Comparison of ENCODE assay signal across 10 mouse cellular contexts in the genomic region with DNA sequence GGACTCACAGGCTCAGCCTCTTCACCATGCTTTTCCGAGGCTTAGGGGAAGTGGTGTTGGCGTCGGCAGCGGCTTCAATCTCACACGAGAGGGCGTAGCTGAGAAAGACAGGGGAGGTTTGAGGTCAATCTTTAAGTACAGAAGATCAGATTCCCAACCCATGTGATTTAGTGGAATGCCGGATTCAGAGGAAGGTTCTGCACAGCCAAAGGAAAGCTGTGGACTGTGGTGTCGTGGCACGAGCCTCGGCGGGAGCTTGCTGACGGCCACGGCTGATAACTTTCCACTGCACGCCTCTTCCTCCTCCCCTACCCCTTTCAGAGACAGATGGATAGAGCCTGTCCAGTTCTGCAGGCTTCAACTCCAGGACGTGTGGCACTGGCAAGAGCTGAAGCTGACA.
DNase-seq lines count a peak whose midpoint lies in the region; ATAC-seq and TF ChIP-seq lines count a peak whose summit lies in the region.
"Had no signal": no experiment of that assay in that cellular context is flagged by ENCODE, and none has a peak within 500 bp of the region (broad histone marks: within the 10 kb centered on the region; RNA-seq: fewer than 3 reads in every experiment).

No protein-coding gene starts in this region.

- H3K9ac ChIP-seq in kidney, embryonic 16.5 days (replicated peaks; ENCODE audit: low read length) = no peak overlapping the region

- intact Hi-C loops in left cerebral cortex, postnatal 4 days (cut with DNase I) = loop anchor here (10.0 kb wide), 1 partner anchor 93 kb away; no protein-coding TSS in a partner anchor

- no peaks in the 10 kb centered on the region for H3K9me3 ChIP-seq in kidney, embryonic 16.5 days (ENCODE audit: low read length)
- H3K9me3 ChIP-seq: liver, embryonic 13.5 days had no signal

- 62% methylated on average over 15 of the region's 15 CpGs for WGBS in spleen, adult 2 months
- 15% methylated on average over 15 of the region's 15 CpGs for WGBS in kidney, embryonic 16.5 days

- peaks cover 14% of the 10 kb centered on the region; the same call in 1 of the 2 replicates for H3K4me1 ChIP-seq in spleen, adult 2 months (ENCODE audit: control insufficient read depth, insufficient read depth, insufficient read length)
- H3K4me1 ChIP-seq in kidney, embryonic 16.5 days (ENCODE audit: insufficient read depth, low read length) = peaks cover 26% of the 10 kb centered on the region

- peak overlapping the region; percentile 23; the same call in 1 of the 2 replicates for H3K4me2 ChIP-seq in kidney, embryonic 16.5 days (replicated peaks; ENCODE audit: low read depth, low read length)
- H3K4me2 ChIP-seq: liver, embryonic 13.5 days had no signal

- peak overlapping the region; percentile 48; the same call in 1 of the 2 replicates for H3K27ac ChIP-seq in spleen, adult 2 months (ENCODE audit: insufficient read depth, low read length)
- 0 out of 2 replicates have a peak overlapping the region, but pooled peaks have one; percentile 9 for H3K27ac ChIP-seq in kidney, embryonic 16.5 days (ENCODE audit: low read length)
- H3K27ac ChIP-seq: liver, embryonic 13.5 days had no signal

- no peak for DNase-seq in spleen, adult 2 months (ENCODE audit: low read depth in 1 of 2, low spot score in 2 of 2)
- DNase-seq in spleen, postnatal 14 days (ENCODE audit: low spot score in 2 of 2) = no peak
- DNase-seq in heart, adult 18-20 months = peak; percentile 54 to 62
- DNase-seq in skeletal muscle tissue, adult 2 months (ENCODE audit: low read depth, low spot score) = peak; percentile 38
- no peak for DNase-seq in frontal cortex, postnatal 36 days (ENCODE audit: low spot score in 2 of 2)
- DNase-seq in cerebellum, postnatal 14 days = no peak
- DNase-seq in left cerebral cortex, postnatal 4 days = no peak
- DNase-seq: liver, embryonic 13.5 days had no signal

- peaks cover 4% of the 10 kb centered on the region for H3K36me3 ChIP-seq in spleen, adult 2 months (ENCODE audit: control insufficient read depth, insufficient read depth, low read length)
- peaks cover 30% of the 10 kb centered on the region; the same call in 1 of the 2 replicates for H3K36me3 ChIP-seq in kidney, embryonic 16.5 days (ENCODE audit: insufficient read depth, low read length)

- ATAC-seq in kidney, embryonic 16.5 days (ENCODE audit: low FRiP score, low TSS enrichment) = peak; percentile 69
- ATAC-seq: Patski had no signal

- no peaks in the 10 kb centered on the region for H3K27me3 ChIP-seq in spleen, adult 2 months (ENCODE audit: control insufficient read depth, insufficient read depth, low read length)
- no peaks in the 10 kb centered on the region for H3K27me3 ChIP-seq in kidney, embryonic 16.5 days (ENCODE audit: insufficient read depth, low read length)
- H3K27me3 ChIP-seq: liver, embryonic 13.5 days; Patski had no signal

- no peak overlapping the region for H3K4me3 ChIP-seq in spleen, adult 2 months (ENCODE audit: extremely low read depth, insufficient read depth, insufficient read length)
- no peak overlapping the region for H3K4me3 ChIP-seq in kidney, embryonic 16.5 days (ENCODE audit: low read length)
- H3K4me3 ChIP-seq: liver, embryonic 13.5 days had no signal

- no peak for TF ChIP-seq POLR2A in spleen, adult 2 months (IDR thresholded peaks at IDR 0.05; ENCODE audit: low read depth, low read length)

- no peak for TF ChIP-seq CTCF in spleen, adult 2 months (IDR thresholded peaks at IDR 0.05; ENCODE audit: extremely low read depth, insufficient read depth, insufficient read length, insufficient replicate concordance)

Comparison
In these comparisons a context has a peak if more than half of its experiments do, and no peak if none do; other contexts are left out.
1. DNase-seq: peak in heart, adult 18-20 months (2 of 2) and skeletal muscle tissue, adult 2 months (single experiment); none in spleen, adult 2 months (0 of 2), spleen, postnatal 14 days (0 of 2), frontal cortex, postnatal 36 days (0 of 2), cerebellum, postnatal 14 days (0 of 2) and left cerebral cortex, postnatal 4 days (single experiment).